Mouse (Mus musculus): Measurements from ENCODE around the gene Rps5. TPM values are rescaled to one million over a fixed set of nuclear protein-coding genes. Genes with fewer than 3 reads are reported as not detected.
"Not testable (repeated sequence)": the region's sequence is repeated elsewhere in the genome, so short reads cannot be mapped to it uniquely, and the experiment has no call there.

The Rps5 gene
- total RNA-seq, 1 experiment, result 3,358 TPM

DNA sequence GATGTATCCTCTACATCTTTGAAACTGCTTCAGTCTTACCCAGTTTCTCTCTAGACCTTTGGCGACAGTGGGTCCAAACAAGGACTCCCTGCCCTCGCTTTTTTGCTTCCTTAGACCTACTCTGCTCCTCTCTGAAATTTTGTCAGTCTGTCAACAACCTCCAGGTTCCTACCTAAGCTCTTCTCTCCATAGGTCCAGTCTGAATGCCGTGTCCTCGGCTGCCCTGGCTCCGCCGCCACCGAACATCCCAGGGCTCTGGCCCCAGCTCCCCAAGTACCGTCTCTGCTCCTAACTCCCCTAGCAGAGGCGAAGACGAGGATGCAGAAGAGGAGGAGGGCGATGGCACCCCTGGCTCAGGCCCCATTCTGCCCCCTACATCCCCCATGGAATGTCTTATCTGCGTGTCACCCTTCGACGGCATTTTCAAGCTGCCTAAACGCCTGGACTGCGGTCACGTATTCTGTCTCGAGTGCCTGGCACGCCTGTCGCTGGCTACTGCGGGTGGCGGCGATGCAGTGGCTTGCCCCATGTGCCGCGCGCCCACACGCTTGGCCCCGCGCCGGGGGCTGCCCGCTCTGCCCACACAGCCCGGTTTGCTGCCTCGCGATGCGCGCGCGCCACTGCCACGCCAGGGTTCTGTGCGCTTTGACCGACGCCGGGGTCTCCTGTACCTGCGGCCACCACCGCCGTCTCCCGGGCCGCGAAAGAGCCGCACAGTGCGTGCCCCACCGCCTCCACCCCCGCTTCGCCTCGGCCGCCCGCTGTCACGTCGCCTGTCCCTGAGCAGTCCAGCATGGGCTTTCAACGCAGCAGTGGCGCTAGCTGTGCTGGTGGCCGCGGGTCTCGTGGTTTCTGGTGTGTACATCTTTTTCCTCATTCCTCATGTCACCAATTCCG is 5.9 kb downstream of the Rps5 start:
- Histone ChIP-seq H3K4me1 (ENCODE audit: control insufficient read depth in 2 of 2, insufficient read depth in 2 of 2, low read length in 2 of 2, poor library complexity in 1 of 2) (peaks cover 0 to 2% of the 10 kb centered on the region in 2 experiments; a peak in 1 of 4 replicates), H3K36me3 (ENCODE audit: control insufficient read depth, insufficient read depth, low read length, poor library complexity, severe bottlenecking) (peaks cover 35% of the 10 kb centered on the region), H3K4me3 (ENCODE audit: insufficient read depth in 1 of 2, low read depth in 1 of 2, low read length in 2 of 2, poor library complexity in 1 of 2, severe bottlenecking in 1 of 2) (peak overlapping the region; percentile 60), H3K27ac (ENCODE audit: insufficient read depth, low read depth, low read length, poor library complexity, severe bottlenecking) (no peak overlapping the region), H3K9me3 (ENCODE audit: control insufficient read depth, insufficient read depth, low read depth, low read length) (no peaks in the 10 kb centered on the region), H3K9ac (ENCODE audit: insufficient read depth, low read depth, low read length, poor library complexity, severe bottlenecking) (peak overlapping the region; percentile 36)
- TF ChIP-seq CHD2 (IDR thresholded peaks at IDR 0.05; ENCODE audit: low read depth, low read length) (no peak), ZNF384 (IDR thresholded peaks at IDR 0.05; ENCODE audit: low read depth, low read length) (no peak), HCFC1 (IDR thresholded peaks at IDR 0.05; ENCODE audit: borderline replicate concordance, insufficient read depth, low read length) (no peak), MAFK (IDR thresholded peaks at IDR 0.05; ENCODE audit: insufficient read depth, low read depth, low read length) (no peak), ZC3H11A (IDR thresholded peaks at IDR 0.05; ENCODE audit: borderline replicate concordance, low read depth, low read length) (no peak)
- in situ Hi-C loops (cut with MboI; ENCODE audit: low sequenced_read_pairs in 2 of 2, unreplicated experiment in 2 of 2), result loop anchor here in 1 of 2 experiments (10.0 kb wide), 1 partner anchor 117 kb away; no protein-coding TSS in a partner anchor
- no peak for DNase-seq (ENCODE audit: low read depth, low spot score)

- no peak overlapping the region for H3K27ac ChIP-seq (ENCODE audit: insufficient read depth, low read depth, low read length, poor library complexity, severe bottlenecking)
- H3K4me1 ChIP-seq (ENCODE audit: control insufficient read depth in 2 of 2, insufficient read depth in 2 of 2, low read length in 2 of 2, poor library complexity in 1 of 2), result peaks cover 0 to 1% of the 10 kb centered on the region in 2 experiments; a peak in 1 of 4 replicates
- H3K36me3 ChIP-seq (ENCODE audit: control insufficient read depth, insufficient read depth, low read length, poor library complexity, severe bottlenecking), result no peaks in the 10 kb centered on the region
- H3K9ac ChIP-seq (ENCODE audit: insufficient read depth, low read depth, low read length, poor library complexity, severe bottlenecking), result no peak overlapping the region
- H3K4me3 ChIP-seq (ENCODE audit: insufficient read depth in 1 of 2, low read depth in 1 of 2, low read length in 2 of 2, poor library complexity in 1 of 2, severe bottlenecking in 1 of 2), result no peak overlapping the region
- in situ Hi-C loops (cut with MboI; ENCODE audit: low sequenced_read_pairs in 2 of 2, unreplicated experiment in 2 of 2), result no loop called here
- no peaks in the 10 kb centered on the region for H3K9me3 ChIP-seq (ENCODE audit: control insufficient read depth, insufficient read depth, low read depth, low read length)
- DNase-seq (ENCODE audit: low read depth, low spot score), result no peak
- TF ChIP-seq MAFK (IDR thresholded peaks at IDR 0.05; ENCODE audit: insufficient read depth, low read depth, low read length) (no peak), ZC3H11A (IDR thresholded peaks at IDR 0.05; ENCODE audit: borderline replicate concordance, low read depth, low read length) (no peak), HCFC1 (IDR thresholded peaks at IDR 0.05; ENCODE audit: borderline replicate concordance, insufficient read depth, low read length) (no peak), ZNF384 (IDR thresholded peaks at IDR 0.05; ENCODE audit: low read depth, low read length) (no peak), CHD2 (IDR thresholded peaks at IDR 0.05; ENCODE audit: low read depth, low read length) (no peak)
Observed at GRCm38 (mm10) chr7:12933615-12934140, 11.6 kb downstream of the Rps5 start.

- no peak for DNase-seq (ENCODE audit: low read depth, low spot score)
- H3K36me3 ChIP-seq (ENCODE audit: control insufficient read depth, insufficient read depth, low read length, poor library complexity, severe bottlenecking), result no peaks in the 10 kb centered on the region
- H3K4me3 ChIP-seq (ENCODE audit: insufficient read depth in 1 of 2, low read depth in 1 of 2, low read length in 2 of 2, poor library complexity in 1 of 2, severe bottlenecking in 1 of 2), result no peak overlapping the region
- no peak overlapping the region for H3K27ac ChIP-seq (ENCODE audit: insufficient read depth, low read depth, low read length, poor library complexity, severe bottlenecking)
- H3K9me3 ChIP-seq (ENCODE audit: control insufficient read depth, insufficient read depth, low read depth, low read length), result no peaks in the 10 kb centered on the region
- H3K4me1 ChIP-seq (ENCODE audit: control insufficient read depth in 2 of 2, insufficient read depth in 2 of 2, low read length in 2 of 2, poor library complexity in 1 of 2), result peaks cover 0 to 1% of the 10 kb centered on the region in 2 experiments; a peak in 1 of 4 replicates
- no peak overlapping the region; the same call in 1 of the 2 replicates for H3K9ac ChIP-seq (ENCODE audit: insufficient read depth, low read depth, low read length, poor library complexity, severe bottlenecking)
- TF ChIP-seq HCFC1 (IDR thresholded peaks at IDR 0.05; ENCODE audit: borderline replicate concordance, insufficient read depth, low read length), result no peak
- no peak for TF ChIP-seq MAFK (IDR thresholded peaks at IDR 0.05; ENCODE audit: insufficient read depth, low read depth, low read length)
- TF ChIP-seq ZC3H11A (IDR thresholded peaks at IDR 0.05; ENCODE audit: borderline replicate concordance, low read depth, low read length), result no peak
- no peak for TF ChIP-seq ZNF384 (IDR thresholded peaks at IDR 0.05; ENCODE audit: low read depth, low read length)
- TF ChIP-seq CHD2 (IDR thresholded peaks at IDR 0.05; ENCODE audit: low read depth, low read length), result no peak
- in situ Hi-C loops (cut with MboI; ENCODE audit: low sequenced_read_pairs in 2 of 2, unreplicated experiment in 2 of 2), result no loop called here
Observed at GRCm38 (mm10) chr7:12934808-12935207, 12.7 kb downstream of the Rps5 start.

GRCm38 (mm10) chr7:12937254-12937803 is 15.2 kb downstream of the Rps5 start:
- H3K9me3 ChIP-seq (ENCODE audit: control insufficient read depth, insufficient read depth, low read depth, low read length); H3K36me3 ChIP-seq (ENCODE audit: control insufficient read depth, insufficient read depth, low read length, poor library complexity, severe bottlenecking); H3K4me1 ChIP-seq (ENCODE audit: control insufficient read depth in 2 of 2, insufficient read depth in 2 of 2, low read length in 2 of 2, poor library complexity in 1 of 2); H3K27ac ChIP-seq (ENCODE audit: insufficient read depth, low read depth, low read length, poor library complexity, severe bottlenecking); H3K4me3 ChIP-seq (ENCODE audit: insufficient read depth in 1 of 2, low read depth in 1 of 2, low read length in 2 of 2, poor library complexity in 1 of 2, severe bottlenecking in 1 of 2); DNase-seq (ENCODE audit: low read depth, low spot score); in situ Hi-C loops (cut with MboI; ENCODE audit: low sequenced_read_pairs in 2 of 2, unreplicated experiment in 2 of 2); H3K9ac ChIP-seq (ENCODE audit: insufficient read depth, low read depth, low read length, poor library complexity, severe bottlenecking): not testable (repeated sequence)

Data from ES-E14 (cell line).